Mouse (Mus musculus) CH12.LX (cell line): ENCODE data around the gene Cox8a.

Source experiments
- CHD2 ChIP-seq: IDR thresholded peaks from 2 replicates; pipeline ENCODE4 v1.6.1; 2011; ENCODE audit warnings: low read length, improper control_type of control experiment
- EP300 ChIP-seq: IDR thresholded peaks from 2 replicates; pipeline ENCODE4 v1.6.1; 2011; ENCODE audit warnings: low read length, improper control_type of control experiment
- HCFC1 ChIP-seq: IDR thresholded peaks from 2 replicates; pipeline ENCODE4 v1.6.1; 2012; ENCODE audit warnings: low read depth, mild to moderate bottlenecking, inconsistent platforms, low read length, improper control_type of control experiment
- IRF4 ChIP-seq: IDR thresholded peaks from 2 replicates; pipeline ENCODE4 v1.6.1; 2014; ENCODE audit warnings: low read depth, mild to moderate bottlenecking, inconsistent platforms, low read length, improper control_type of control experiment
- JUND ChIP-seq: conservative IDR thresholded peaks from 2 replicates; pipeline ENCODE4 v1.6.1; 2011; ENCODE audit warnings: low read depth, low read length, improper control_type of control experiment
- MXI1 ChIP-seq: IDR thresholded peaks from 2 replicates; pipeline ENCODE4 v1.6.1; 2011; ENCODE audit warnings: mild to moderate bottlenecking, low read depth, low read length, improper control_type of control experiment
- NRF1 ChIP-seq: IDR thresholded peaks from 2 replicates; pipeline ENCODE4 v1.6.1; 2014; ENCODE audit warnings: low read depth, mild to moderate bottlenecking, inconsistent platforms, low read length, improper control_type of control experiment, moderate library complexity
- POLR2A ChIP-seq: IDR thresholded peaks from 2 replicates; pipeline ENCODE4 v1.6.1; 2011; ENCODE audit warnings: low read depth, mild to moderate bottlenecking, improper control_type of control experiment, low read length
- ZKSCAN1 ChIP-seq: IDR thresholded peaks from 2 replicates; pipeline ENCODE4 v1.6.1; 2012; ENCODE audit warnings: low read depth, inconsistent platforms, low read length, improper control_type of control experiment, borderline replicate concordance

- TF ChIP-seq ZKSCAN1 (no peak), CHD2 (no peak), POLR2A (no peak), IRF4 (no peak), MXI1 (no peak), JUND (no peak), EP300 (no peak), NRF1 (no peak), HCFC1 (no peak)
Observed at GRCm38 (mm10) chr19:7200427-7200826, 17.0 kb downstream of the Cox8a start.
